Mouse (Mus musculus) ZHBTc4 (cell line): Measurements from ENCODE around the gene Tagln2.

Source experiments
- DNase-seq: peaks from one replicate; pipeline ENCODE4 v3.0.0-alpha.2; 2011; ENCODE audit warnings: low read depth, low spot score

Tagln2 gene

DNA sequence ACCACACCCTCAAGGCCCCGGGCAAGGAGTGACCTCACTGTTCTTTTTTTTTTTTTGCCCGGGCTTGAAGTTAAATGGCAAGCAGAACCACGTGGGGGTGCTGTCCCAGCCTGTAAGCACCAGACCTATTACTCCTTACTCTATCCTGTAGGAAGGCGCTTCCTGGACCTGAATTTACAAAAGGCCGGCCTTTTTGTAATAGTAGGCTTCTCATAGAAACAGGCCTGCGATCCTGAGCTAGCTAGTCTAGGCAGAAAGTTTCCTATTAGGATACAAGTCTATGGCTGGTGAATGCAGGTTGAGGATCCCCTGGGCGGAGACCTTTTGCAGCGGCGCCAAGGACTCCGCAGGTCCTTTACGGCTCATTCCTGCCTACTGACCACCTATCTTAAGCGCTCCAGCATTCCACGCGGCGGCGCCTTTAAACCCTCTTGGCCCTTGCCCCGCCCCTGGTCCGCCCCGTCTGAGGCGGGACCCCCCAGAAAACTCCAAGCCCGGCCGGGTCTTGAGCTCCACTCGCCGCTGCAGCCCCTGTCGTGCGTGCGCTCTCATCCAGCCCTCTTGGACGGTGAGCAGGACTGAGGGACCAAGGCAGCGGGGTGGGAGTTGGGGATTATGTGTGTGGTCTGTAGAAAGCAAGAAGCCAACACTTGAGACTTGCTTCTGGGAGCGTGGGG, at the start of gene Tagln2:
Tagln2 (plus strand) TSS at position 283 of the 677 bp plus-strand sequence.
- peak; percentile 90 for DNase-seq

DNA sequence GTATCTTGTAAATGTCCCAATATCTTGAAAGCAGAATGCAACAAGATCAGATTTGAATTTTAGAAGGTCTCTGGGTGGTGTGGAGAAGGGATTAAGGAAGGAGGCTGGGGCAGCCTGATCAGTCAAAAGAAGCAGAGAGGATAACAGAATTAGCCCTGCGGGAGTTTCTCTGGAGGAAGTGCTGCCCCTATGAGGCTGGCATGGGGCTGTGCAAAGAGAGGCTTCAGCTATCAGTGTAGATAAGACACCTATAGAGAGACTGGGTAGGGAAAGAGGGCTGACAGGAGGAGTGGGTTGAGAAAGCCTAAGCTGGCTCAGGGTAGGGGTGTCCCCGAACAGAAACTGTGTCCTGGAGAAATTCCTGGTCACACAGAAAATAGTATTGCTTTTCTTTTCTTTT, 49.6 kb upstream of the Tagln2 start:
- DNase-seq, result peak; percentile 15

- no peak for DNase-seq
Observed at GRCm38 (mm10) chr1:172450848-172451470, 48.9 kb upstream of the Tagln2 start.

GRCm38 (mm10) chr1:172452911-172453310, 46.9 kb upstream of the Tagln2 start:
- no peak for DNase-seq

- no peak for DNase-seq
Observed at GRCm38 (mm10) chr1:172453810-172454209, 46.0 kb upstream of the Tagln2 start.

GRCm38 (mm10) chr1:172455416-172455815, 44.4 kb upstream of the Tagln2 start:
- DNase-seq, result no peak

DNA sequence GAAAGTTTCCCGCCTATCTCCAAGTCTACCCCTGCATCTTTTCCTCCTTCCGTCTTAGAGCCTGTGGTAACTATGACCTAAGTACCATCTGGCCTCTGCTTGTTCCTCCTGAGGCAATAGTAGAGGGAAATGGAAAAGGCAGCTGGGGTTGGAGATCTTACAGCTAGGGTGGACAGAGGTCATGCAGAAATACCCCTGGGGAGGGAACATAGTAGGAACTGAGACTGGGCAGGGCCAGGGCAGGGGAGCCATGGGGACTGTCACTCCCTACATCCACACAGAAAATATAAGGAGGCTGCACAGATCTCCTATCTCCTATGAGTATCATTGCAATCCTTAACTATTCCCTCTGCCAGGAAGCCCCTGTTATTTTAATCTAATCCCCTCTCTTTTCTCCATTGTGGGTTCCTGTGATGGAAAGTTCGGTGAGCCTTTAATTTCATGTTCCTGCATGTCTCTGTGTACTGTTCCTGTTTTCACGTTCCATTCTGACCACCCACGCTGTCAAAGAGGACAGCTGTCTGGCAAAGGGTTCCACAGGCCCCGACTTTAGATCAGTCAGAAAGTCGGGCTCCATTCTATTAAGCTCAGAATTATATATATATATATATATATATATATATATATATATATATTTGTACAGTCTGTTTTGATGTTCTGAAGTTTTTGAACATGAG, 43.7 kb upstream of the Tagln2 start:
- no peak for DNase-seq

DNA sequence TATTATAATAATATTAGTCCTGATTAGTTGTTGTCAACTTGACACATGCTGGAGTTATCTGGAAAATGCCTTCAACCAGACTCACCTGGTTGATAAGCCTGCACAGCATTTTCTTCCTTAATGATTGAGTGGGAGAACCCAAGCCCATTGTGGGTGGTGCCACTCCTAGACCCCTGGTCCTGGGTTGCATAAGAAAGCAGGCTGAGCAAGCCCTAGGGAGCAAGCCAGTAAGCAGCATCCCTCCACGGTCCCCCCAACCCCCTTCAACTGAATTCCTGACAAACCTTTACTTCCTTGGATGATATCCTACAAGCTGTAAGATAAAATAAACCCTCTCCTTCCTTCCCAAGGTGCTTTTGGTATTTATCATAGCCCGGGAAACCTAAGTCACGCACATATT, 42.7 kb upstream of the Tagln2 start:
- peak; percentile 55 for DNase-seq

DNA sequence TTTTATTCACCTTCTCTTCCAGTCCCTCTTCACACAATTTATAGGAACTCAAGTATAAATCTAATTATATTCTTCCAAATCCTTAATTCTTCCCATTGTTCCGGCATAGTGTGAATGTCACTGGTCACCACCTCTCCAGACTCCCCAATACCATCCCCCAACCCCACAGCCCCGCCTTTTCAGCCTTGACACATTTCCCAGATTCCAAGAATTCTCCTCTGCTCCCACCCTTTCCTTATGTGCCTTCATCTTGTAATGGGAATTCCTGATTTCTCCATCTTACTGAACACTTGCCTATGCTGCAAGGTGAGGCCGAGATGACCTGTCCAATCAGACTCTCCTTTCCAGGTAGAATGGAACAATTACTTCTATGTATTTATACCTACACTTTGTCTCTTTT, 41.8 kb upstream of the Tagln2 start:
- peak; percentile 77 for DNase-seq

GRCm38 (mm10) chr1:172461602-172462001, 38.2 kb upstream of the Tagln2 start:
- no peak for DNase-seq

GRCm38 (mm10) chr1:172462534-172462933, 37.3 kb upstream of the Tagln2 start:
- DNase-seq, result no peak

DNA sequence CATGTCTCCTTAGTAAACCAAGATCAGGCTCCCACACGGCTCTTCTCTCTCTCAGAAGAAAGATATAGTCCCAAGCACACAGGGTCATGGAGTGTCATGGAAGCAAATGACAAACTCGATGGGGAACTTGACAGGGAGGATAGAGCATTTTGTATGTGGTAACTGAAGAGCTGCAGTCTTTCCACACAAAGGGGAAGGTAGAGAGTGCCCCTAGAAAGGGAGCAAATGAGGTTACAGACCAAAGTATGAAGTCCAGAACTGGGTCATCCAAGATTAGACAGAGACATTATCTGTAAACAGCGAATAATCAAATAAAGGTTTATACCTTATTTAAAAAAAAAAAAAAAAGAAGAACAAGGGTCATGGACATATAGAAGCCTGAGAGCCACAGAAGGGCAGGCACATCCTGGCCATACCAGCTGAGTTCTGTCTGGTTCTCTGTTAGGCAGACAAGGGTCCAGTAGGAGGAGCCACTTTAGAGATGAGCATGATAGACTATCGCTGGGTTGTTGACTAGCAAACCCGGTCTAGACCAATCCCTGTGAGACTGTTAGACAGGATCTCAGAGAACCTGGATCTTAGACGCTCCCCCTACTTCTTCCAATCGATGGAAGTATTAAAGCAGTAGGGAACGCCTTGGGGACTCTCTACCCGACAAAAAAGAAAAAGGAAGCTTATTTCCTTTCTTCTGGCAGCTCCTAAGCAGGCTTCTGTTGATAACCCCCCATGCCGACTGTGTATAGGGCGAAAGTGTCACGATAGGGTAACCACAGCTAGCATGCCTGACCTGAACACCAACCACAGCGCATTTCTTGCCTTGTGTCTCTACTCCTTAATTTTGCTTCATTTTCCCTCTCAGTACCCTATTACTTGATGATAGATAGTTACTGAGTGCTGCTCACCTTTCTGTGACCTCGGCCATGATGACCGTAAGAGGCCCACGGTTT, 36.2 kb upstream of the Tagln2 start:
- DNase-seq, result no peak

DNA sequence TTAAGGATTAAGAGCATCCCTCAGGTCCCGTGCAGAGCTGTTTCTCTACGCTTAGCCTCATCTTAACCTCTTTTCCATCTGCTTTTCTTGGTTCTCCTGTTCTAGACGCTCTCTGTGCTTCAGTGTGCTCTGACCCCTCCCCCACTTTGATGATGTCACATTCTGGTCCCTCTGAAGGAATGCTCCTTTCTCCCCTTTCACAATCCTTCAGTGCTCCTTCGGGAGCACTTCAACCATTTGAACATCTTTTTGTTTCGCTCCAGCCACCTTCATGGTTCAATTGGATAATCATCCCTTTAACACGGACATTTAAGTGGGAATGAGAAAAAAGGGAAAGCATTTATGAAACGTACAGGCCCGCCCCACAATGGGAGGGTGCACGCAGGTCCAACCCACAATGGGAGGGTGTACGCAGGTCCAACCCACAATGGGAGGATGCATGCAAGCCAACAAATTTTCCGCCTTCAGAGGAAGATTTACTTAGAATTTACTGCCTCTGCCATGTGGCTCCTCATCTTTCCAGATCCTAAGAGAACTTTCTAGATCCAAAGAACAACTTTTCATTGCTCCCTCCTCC, 31.5 kb upstream of the Tagln2 start:
- DNase-seq, result peak; percentile 85

GRCm38 (mm10) chr1:172469373-172469772, 30.5 kb upstream of the Tagln2 start:
- DNase-seq, result no peak

GRCm38 (mm10) chr1:172469810-172470448, 29.9 kb upstream of the Tagln2 start:
- DNase-seq, result no peak

- DNase-seq, result no peak
Observed at GRCm38 (mm10) chr1:172472909-172473308, 26.9 kb upstream of the Tagln2 start.

GRCm38 (mm10) chr1:172474196-172474595, 25.7 kb upstream of the Tagln2 start:
- no peak for DNase-seq

DNA sequence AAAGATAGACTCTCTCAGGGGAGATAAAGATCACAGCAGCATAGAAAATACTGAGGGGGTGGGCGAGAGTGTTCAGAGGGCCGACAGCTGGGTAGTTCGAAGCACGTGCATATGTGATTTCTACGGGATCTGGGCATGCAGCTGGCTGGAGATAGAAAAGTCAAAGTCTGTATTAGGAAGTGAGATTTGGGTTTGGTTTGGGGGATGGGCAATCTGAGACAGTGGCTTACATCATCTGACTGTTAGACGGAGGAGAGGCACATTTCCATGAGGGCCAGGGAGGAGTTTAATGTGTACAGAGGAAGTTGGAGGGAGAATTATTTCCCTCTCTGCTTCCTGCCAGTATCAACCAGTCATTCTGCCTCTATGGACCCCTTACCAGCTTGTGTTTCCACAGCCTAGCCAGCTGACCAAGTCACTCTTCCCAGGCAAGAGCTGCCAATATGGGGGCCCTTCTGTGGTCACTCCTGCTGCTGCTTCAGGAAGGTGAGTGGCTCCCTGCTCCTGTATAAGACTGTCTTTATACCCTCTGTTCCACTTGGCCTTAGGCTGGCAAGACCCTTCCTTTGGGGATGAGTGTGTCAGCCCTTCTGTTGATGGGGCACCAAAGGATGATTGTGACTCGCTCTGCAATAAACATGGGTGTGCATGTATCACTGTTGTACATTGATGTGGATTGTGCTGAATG, 24.6 kb upstream of the Tagln2 start, which contains the start of gene Slamf9:
Slamf9 (plus strand) TSS at position 305 of the 688 bp plus-strand sequence.
- DNase-seq, result no peak

DNA sequence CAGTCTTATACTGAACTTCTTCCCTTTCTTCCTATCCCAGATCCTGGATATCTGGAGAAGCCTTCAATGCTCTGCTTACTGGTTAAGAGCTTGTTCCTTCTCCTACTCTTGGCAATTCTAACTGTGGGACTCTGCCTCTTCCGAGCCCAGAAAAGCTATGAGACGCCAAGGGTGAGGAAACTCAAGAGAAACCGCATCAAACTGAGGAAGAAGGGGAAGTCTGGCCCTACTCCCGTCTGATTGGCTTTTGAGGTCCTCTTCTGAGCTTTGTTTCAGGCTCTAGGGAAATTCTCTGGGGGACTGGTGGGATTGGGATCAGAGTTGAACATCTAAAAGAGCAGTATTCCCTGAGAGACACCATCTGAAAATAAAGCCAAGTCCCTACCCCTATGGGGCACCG, 21.8 kb upstream of the Tagln2 start:
- DNase-seq, result no peak

GRCm38 (mm10) chr1:172480376-172480775, 19.5 kb upstream of the Tagln2 start:
- no peak for DNase-seq
